Mouse (Mus musculus) embryo, embryonic 11 days (tissue): ENCODE measurements around the gene Slc46a2.

Experiments
- DNase-seq: peaks from one replicate; pipeline ENCODE4 v3.0.0-alpha.2; 2015

The Slc46a2 gene

GRCm38 (mm10) chr4:59914608-59915403 lies at the start of gene Slc46a2:
Gene Slc46a2, minus strand, starts transcription at chr4:59915056.
- no peak for DNase-seq

GRCm38 (mm10) chr4:59963405-59964344 lies 48.8 kb upstream of the Slc46a2 start, which contains the start of gene Mup6:
Gene Mup6, plus strand, starts transcription at chr4:59964294.
- DNase-seq: no peak

GRCm38 (mm10) chr4:59960610-59961009 lies 45.8 kb upstream of the Slc46a2 start, which contains the start of gene Mup4:
Gene Mup4, minus strand, starts transcription at chr4:59960710.
- DNase-seq: no peak

- no peak for DNase-seq
These were observed 22.7 kb upstream of the Slc46a2 start for GRCm38 (mm10) chr4:59937543-59937942.

- DNase-seq: peak; percentile 47
These were observed 17.8 kb upstream of the Slc46a2 start for GRCm38 (mm10) chr4:59932505-59933281.

- peak; percentile 74 for DNase-seq
These were observed 13.5 kb upstream of the Slc46a2 start for GRCm38 (mm10) chr4:59928347-59928746.

- DNase-seq: no peak
These were observed 12.8 kb upstream of the Slc46a2 start for GRCm38 (mm10) chr4:59927666-59928065.

GRCm38 (mm10) chr4:59925082-59925481 lies 10.2 kb upstream of the Slc46a2 start:
- DNase-seq: no peak

GRCm38 (mm10) chr4:59917966-59918365 lies 3.1 kb upstream of the Slc46a2 start:
- DNase-seq: no peak

- no peak for DNase-seq
These were observed 6.1 kb downstream of the Slc46a2 start for GRCm38 (mm10) chr4:59908785-59909184.

- DNase-seq: peak; percentile 37
These were observed 7.1 kb downstream of the Slc46a2 start for GRCm38 (mm10) chr4:59907657-59908230.

GRCm38 (mm10) chr4:59907092-59907491 lies 7.8 kb downstream of the Slc46a2 start:
- DNase-seq: no peak

- no peak for DNase-seq
These were observed 12.3 kb downstream of the Slc46a2 start for GRCm38 (mm10) chr4:59902547-59902946.

GRCm38 (mm10) chr4:59901810-59902209 lies 13.0 kb downstream of the Slc46a2 start:
- no peak for DNase-seq

GRCm38 (mm10) chr4:59898521-59898919 lies 16.3 kb downstream of the Slc46a2 start:
- no peak for DNase-seq

GRCm38 (mm10) chr4:59897814-59898520 lies 16.9 kb downstream of the Slc46a2 start:
- no peak for DNase-seq

GRCm38 (mm10) chr4:59896000-59896399 lies 18.9 kb downstream of the Slc46a2 start:
- no peak for DNase-seq

- DNase-seq: no peak
These were observed 19.8 kb downstream of the Slc46a2 start for GRCm38 (mm10) chr4:59894977-59895575.

GRCm38 (mm10) chr4:59894415-59894814 lies 20.4 kb downstream of the Slc46a2 start:
- no peak for DNase-seq

- DNase-seq: no peak
These were observed 22.1 kb downstream of the Slc46a2 start for GRCm38 (mm10) chr4:59892731-59893130.

- no peak for DNase-seq
These were observed 23.0 kb downstream of the Slc46a2 start for GRCm38 (mm10) chr4:59891723-59892416.
